Mouse (Mus musculus) forebrain, embryonic 12.5 days (tissue): ENCODE measurements around the gene Olfr574. TPM values are rescaled to one million over a fixed set of nuclear protein-coding genes. Genes with fewer than 3 reads are reported as not detected.
A peak's percentile ranks its signal among the peaks of the same experiment; 100 is the strongest.

Experiments used
- ATAC-seq: fragments of 200-750 bp; cut with Nextera tagmentation; 2 replicates; pipeline ENCODE4 v1.8.0; 2017; ENCODE audit warnings: moderate TSS enrichment; ENCODE audit not compliant: low FRiP score
- H3K27ac ChIP-seq: fragments of 300-500 bp; sonication (generic); 2 replicates; pipeline ENCODE4 v1.5.1; 2016; ENCODE audit warnings: mild to moderate bottlenecking
- H3K27me3 ChIP-seq: fragments of 300-500 bp; sonication (generic); 2 replicates; pipeline ENCODE4 v1.6.1; 2016; ENCODE audit warnings: mild to moderate bottlenecking
- H3K36me3 ChIP-seq: fragments of 300-500 bp; sonication (generic); replicated peaks from 2 replicates; pipeline ENCODE4 v1.6.1; 2016; ENCODE audit warnings: mild to moderate bottlenecking
- H3K4me1 ChIP-seq: fragments of 300-500 bp; sonication (generic); 2 replicates; pipeline ENCODE4 v1.6.1; 2016
- H3K4me2 ChIP-seq: fragments of 300-500 bp; sonication (generic); 2 replicates; pipeline ENCODE4 v1.6.1; 2016; ENCODE audit warnings: mild to moderate bottlenecking, moderate library complexity
- H3K4me3 ChIP-seq: fragments of 300-500 bp; sonication (generic); replicated peaks from 2 replicates; pipeline ENCODE4 v1.5.1; 2016; ENCODE audit warnings: mild to moderate bottlenecking
- H3K9ac ChIP-seq: fragments of 300-500 bp; sonication (generic); 2 replicates; pipeline ENCODE4 v1.6.1; 2016; ENCODE audit warnings: mild to moderate bottlenecking
- H3K9me3 ChIP-seq: fragments of 300-500 bp; sonication (generic); 2 replicates; pipeline ENCODE4 v1.6.1; 2016
- WGBS: fragments of 180-500 bp; shearing (Covaris S2); methylation state at CpG from one replicate; pipeline ENCODE4 v1.1.7; 2016; 5-methylcytosine and 5-hydroxymethylcytosine counted together
- polyA plus RNA-seq: library from polyadenylated mRNA; unstranded; fragments of >200 nt; fragmentation: Nextera tagmentation; extraction: Ambion mirVana; gene quantifications from 2 replicates; pipeline ENCODE4 v1.2.1, GENCODE M21; 2016

Gene Olfr574
- polyA plus RNA-seq = not detected in 2 replicates

- Histone ChIP-seq H3K9ac (no peak within 1 kb of the TSS), H3K36me3 (no peaks in the 10 kb centered on the region), H3K9me3 (no peaks in the 10 kb centered on the region), H3K27me3 (no peaks in the 10 kb centered on the region), H3K4me2 (no peak within 1 kb of the TSS), H3K27ac (no peak within 1 kb of the TSS), H3K4me1 (no peaks in the 10 kb centered on the region), H3K4me3 (no peak within 1 kb of the TSS)
- ATAC-seq = no peak
- 81% methylated on average over 1 of the region's 1 CpGs for WGBS
Measured at GRCm38 (mm10) chr7:102948167-102948566, at the start of gene Olfr574. Gene Olfr574, plus strand, starts transcription at chr7:102948467.

- no peaks in the 10 kb centered on the region for H3K27me3 ChIP-seq
Measured at GRCm38 (mm10) chr7:102915261-102915660, 33.0 kb upstream of the Olfr574 start.

GRCm38 (mm10) chr7:102916405-102916804, 31.9 kb upstream of the Olfr574 start:
- 81% methylated on average over 5 of the region's 5 CpGs for WGBS

More at GRCm38 (mm10) chr7:102915261-102915660, 33.0 kb upstream of the Olfr574 start:
- H3K4me2 ChIP-seq = no peak overlapping the region
- H3K27ac ChIP-seq = no peak overlapping the region
- H3K4me3 ChIP-seq = no peak overlapping the region
- 62% methylated on average over 1 of the region's 1 CpGs for WGBS
- H3K9me3 ChIP-seq = no peaks in the 10 kb centered on the region
- H3K36me3 ChIP-seq = no peaks in the 10 kb centered on the region
- H3K9ac ChIP-seq = no peak overlapping the region
- ATAC-seq = no peak
- no peaks in the 10 kb centered on the region for H3K4me1 ChIP-seq

GRCm38 (mm10) chr7:102917032-102917875, 31.0 kb upstream of the Olfr574 start, which contains the start of gene Olfr571:
Gene Olfr571, minus strand, starts transcription at chr7:102917536.
- Histone ChIP-seq H3K9me3 (no peaks in the 10 kb centered on the region), H3K4me2 (no peak within 1 kb of the TSS), H3K9ac (no peak within 1 kb of the TSS), H3K4me1 (no peaks in the 10 kb centered on the region), H3K27ac (no peak within 1 kb of the TSS), H3K27me3 (no peaks in the 10 kb centered on the region), H3K36me3 (no peaks in the 10 kb centered on the region), H3K4me3 (no peak within 1 kb of the TSS)
- 55% methylated on average over 4 of the region's 4 CpGs for WGBS
- no peak for ATAC-seq

More at GRCm38 (mm10) chr7:102916405-102916804, 31.9 kb upstream of the Olfr574 start:
- Histone ChIP-seq H3K36me3 (no peaks in the 10 kb centered on the region), H3K27me3 (no peaks in the 10 kb centered on the region), H3K4me2 (no peak overlapping the region), H3K4me3 (no peak overlapping the region), H3K9me3 (no peaks in the 10 kb centered on the region), H3K4me1 (no peaks in the 10 kb centered on the region), H3K27ac (no peak overlapping the region), H3K9ac (no peak overlapping the region)
- ATAC-seq = no peak

GRCm38 (mm10) chr7:102919632-102920031, 28.6 kb upstream of the Olfr574 start:
- peak; percentile 79 for ATAC-seq
- Histone ChIP-seq H3K4me3 (no peak overlapping the region), H3K27ac (no peak overlapping the region), H3K9me3 (no peaks in the 10 kb centered on the region), H3K4me1 (no peaks in the 10 kb centered on the region), H3K27me3 (no peaks in the 10 kb centered on the region), H3K9ac (no peak overlapping the region), H3K4me2 (no peak overlapping the region), H3K36me3 (no peaks in the 10 kb centered on the region)
- 25% methylated on average over 1 of the region's 1 CpGs for WGBS

DNA sequence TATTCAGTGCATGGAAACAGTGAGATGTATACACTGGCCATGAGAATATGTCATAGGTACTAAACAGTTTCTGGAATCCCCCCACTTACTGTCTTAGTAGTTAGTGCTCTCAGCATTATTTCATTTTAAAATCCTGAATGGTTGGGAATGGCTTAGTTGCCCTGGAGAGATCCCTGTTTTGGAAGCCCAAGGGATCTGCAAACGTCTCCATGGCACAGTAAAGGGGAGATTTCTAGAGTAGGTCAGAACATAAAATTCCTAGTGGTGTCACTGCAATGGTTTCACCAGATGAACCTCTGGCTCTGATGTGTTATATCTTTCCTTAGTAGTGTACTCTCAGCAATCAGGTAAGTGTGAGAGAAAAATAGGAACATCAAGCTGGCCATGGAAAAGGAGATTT, 24.2 kb upstream of the Olfr574 start, which contains the start of gene Olfr572:
Gene Olfr572, plus strand, starts transcription at position 301 of the 400 bp plus-strand sequence.
- no peak within 1 kb of the TSS for H3K27ac ChIP-seq
- H3K9me3 ChIP-seq = no peaks in the 10 kb centered on the region
- no peak within 1 kb of the TSS for H3K4me3 ChIP-seq
- ATAC-seq = no peak
- H3K36me3 ChIP-seq = no peaks in the 10 kb centered on the region
- no peak within 1 kb of the TSS for H3K9ac ChIP-seq
- H3K4me2 ChIP-seq = no peak within 1 kb of the TSS
- no peaks in the 10 kb centered on the region for H3K27me3 ChIP-seq
- WGBS = 74% methylated on average over 1 of the region's 1 CpGs
- no peaks in the 10 kb centered on the region for H3K4me1 ChIP-seq

GRCm38 (mm10) chr7:102927105-102927504, 21.2 kb upstream of the Olfr574 start:
- WGBS = 73% methylated on average over 3 of the region's 3 CpGs
- Histone ChIP-seq H3K4me2 (no peak overlapping the region), H3K9ac (no peak overlapping the region), H3K4me3 (no peak overlapping the region), H3K36me3 (no peaks in the 10 kb centered on the region), H3K27ac (no peak overlapping the region), H3K4me1 (no peaks in the 10 kb centered on the region), H3K9me3 (no peaks in the 10 kb centered on the region), H3K27me3 (no peaks in the 10 kb centered on the region)
- no peak for ATAC-seq

GRCm38 (mm10) chr7:102942475-102942874, 5.8 kb upstream of the Olfr574 start, which contains the start of gene Olfr573-ps1:
Gene Olfr573-ps1, minus strand, starts transcription at chr7:102942575.
- no peak within 1 kb of the TSS for H3K9ac ChIP-seq
- H3K27me3 ChIP-seq = no peaks in the 10 kb centered on the region
- 88% methylated on average over 2 of the region's 2 CpGs for WGBS
- H3K9me3 ChIP-seq = no peaks in the 10 kb centered on the region
- no peak within 1 kb of the TSS for H3K27ac ChIP-seq
- no peak within 1 kb of the TSS for H3K4me3 ChIP-seq
- no peak for ATAC-seq
- no peak within 1 kb of the TSS for H3K4me2 ChIP-seq
- H3K4me1 ChIP-seq = no peaks in the 10 kb centered on the region
- H3K36me3 ChIP-seq = no peaks in the 10 kb centered on the region

DNA sequence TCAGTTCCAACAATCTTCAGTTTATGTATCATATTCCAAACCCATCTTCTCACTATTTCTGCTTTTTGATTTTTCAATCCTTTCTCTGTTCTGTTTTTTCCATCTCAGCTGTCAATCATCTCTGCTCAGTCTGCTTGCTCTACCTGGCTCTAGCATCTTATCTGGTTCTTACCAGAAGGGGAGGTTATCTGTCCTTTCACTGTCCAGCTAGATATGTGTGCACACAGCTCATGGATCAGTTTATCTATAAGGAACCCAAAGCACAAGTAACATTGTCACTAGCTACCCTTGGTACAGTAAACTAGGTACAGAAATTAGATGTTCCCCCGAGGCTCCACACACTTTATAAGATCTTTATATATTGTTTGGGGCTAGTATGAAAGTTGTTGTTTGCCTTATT, 4.8 kb upstream of the Olfr574 start:
- H3K27ac ChIP-seq = no peak overlapping the region
- H3K9me3 ChIP-seq = no peaks in the 10 kb centered on the region
- no peaks in the 10 kb centered on the region for H3K27me3 ChIP-seq
- H3K4me2 ChIP-seq = no peak overlapping the region
- H3K4me3 ChIP-seq = no peak overlapping the region
- 89% methylated on average over 1 of the region's 1 CpGs for WGBS
- no peaks in the 10 kb centered on the region for H3K4me1 ChIP-seq
- H3K9ac ChIP-seq = no peak overlapping the region
- ATAC-seq = no peak
- H3K36me3 ChIP-seq = no peaks in the 10 kb centered on the region

GRCm38 (mm10) chr7:102950732-102951131, 2.5 kb downstream of the Olfr574 start:
- Histone ChIP-seq H3K9me3 (no peaks in the 10 kb centered on the region), H3K27ac (no peak overlapping the region), H3K27me3 (no peaks in the 10 kb centered on the region), H3K9ac (no peak overlapping the region), H3K4me1 (no peaks in the 10 kb centered on the region), H3K4me2 (no peak overlapping the region), H3K4me3 (no peak overlapping the region), H3K36me3 (no peaks in the 10 kb centered on the region)
- ATAC-seq = no peak
- WGBS = 77% methylated on average over 1 of the region's 1 CpGs

DNA sequence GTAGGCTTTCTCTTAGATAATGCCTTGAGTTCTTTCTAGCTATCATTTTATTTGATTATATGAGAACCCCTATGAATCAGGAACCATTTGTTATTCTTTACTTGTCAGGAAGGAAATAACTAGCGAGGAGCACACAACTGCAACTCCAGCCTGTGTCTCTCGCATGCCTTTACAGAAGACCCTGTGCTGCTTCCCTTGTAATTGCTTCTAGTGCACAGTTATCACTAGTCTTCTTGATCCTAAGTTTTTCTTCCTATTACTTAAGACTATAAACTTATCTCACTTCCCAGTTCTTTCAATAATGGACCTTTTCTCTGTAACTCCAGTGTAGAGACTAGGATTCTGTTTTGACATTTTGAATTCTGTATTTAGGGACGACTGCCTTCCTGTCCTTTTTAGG, 9.9 kb downstream of the Olfr574 start:
- no peak overlapping the region for H3K9ac ChIP-seq
- H3K9me3 ChIP-seq = no peaks in the 10 kb centered on the region
- H3K36me3 ChIP-seq = no peaks in the 10 kb centered on the region
- 81% methylated on average over 3 of the region's 3 CpGs for WGBS
- no peaks in the 10 kb centered on the region for H3K27me3 ChIP-seq
- no peak overlapping the region for H3K4me2 ChIP-seq
- no peak for ATAC-seq
- no peak overlapping the region for H3K4me3 ChIP-seq
- H3K27ac ChIP-seq = no peak overlapping the region
- H3K4me1 ChIP-seq = no peaks in the 10 kb centered on the region

GRCm38 (mm10) chr7:102958593-102958992, 10.3 kb downstream of the Olfr574 start, which contains the start of gene Olfr575:
Gene Olfr575, minus strand, starts transcription at chr7:102958775.
- Histone ChIP-seq H3K36me3 (no peaks in the 10 kb centered on the region), H3K9me3 (no peaks in the 10 kb centered on the region), H3K27ac (no peak within 1 kb of the TSS), H3K27me3 (no peaks in the 10 kb centered on the region), H3K9ac (no peak within 1 kb of the TSS), H3K4me2 (no peak within 1 kb of the TSS), H3K4me3 (no peak within 1 kb of the TSS), H3K4me1 (no peaks in the 10 kb centered on the region)
- ATAC-seq = no peak
- WGBS = 76% methylated on average over 1 of the region's 1 CpGs

DNA sequence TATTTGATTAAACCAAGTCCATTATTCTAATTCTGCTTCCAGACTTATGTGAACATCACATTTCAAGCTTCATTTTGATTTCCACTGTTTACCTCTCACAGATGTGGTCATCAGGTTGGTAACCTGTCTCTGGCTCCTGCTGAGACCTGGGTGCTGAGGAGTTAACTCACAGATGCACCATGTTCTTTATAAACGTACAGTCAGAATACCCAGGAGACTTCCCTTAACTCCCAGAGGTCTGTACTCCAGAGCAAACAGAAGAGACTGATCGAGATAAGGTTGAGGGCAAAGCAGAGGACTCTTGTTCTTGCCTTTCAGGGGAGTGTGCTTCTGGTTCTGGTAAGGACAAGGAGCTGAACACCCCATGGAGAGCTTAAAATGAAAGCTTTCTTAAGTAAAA, 14.1 kb downstream of the Olfr574 start, which contains the start of gene Olfr576:
Gene Olfr576, plus strand, starts transcription at position 301 of the 400 bp plus-strand sequence.
- no peaks in the 10 kb centered on the region for H3K4me1 ChIP-seq
- no peak within 1 kb of the TSS for H3K9ac ChIP-seq
- H3K27me3 ChIP-seq = no peaks in the 10 kb centered on the region
- no peaks in the 10 kb centered on the region for H3K36me3 ChIP-seq
- no peak within 1 kb of the TSS for H3K27ac ChIP-seq
- no peak within 1 kb of the TSS for H3K4me2 ChIP-seq
- H3K9me3 ChIP-seq = no peaks in the 10 kb centered on the region
- no peak within 1 kb of the TSS for H3K4me3 ChIP-seq
- WGBS = 64% methylated on average over 2 of the region's 2 CpGs
- no peak for ATAC-seq
